Mouse (Mus musculus): Measurements from ENCODE around the gene Deup1. TPM values are rescaled to one million over a fixed set of nuclear protein-coding genes. Genes with fewer than 3 reads are reported as not detected.
A peak's percentile ranks its signal among the peaks of the same experiment; 100 is the strongest.
"Not testable (repeated sequence)": the region's sequence is repeated elsewhere in the genome, so short reads cannot be mapped to it uniquely, and the experiment has no call there.

The Deup1 gene
- polyA plus RNA-seq, 1 experiment: 0.30 TPM

GRCm38 (mm10) chr9:15587157-15587854 lies 40.4 kb downstream of the Deup1 start:
- DNase-seq (ENCODE audit: low read depth): no peak

GRCm38 (mm10) chr9:15585956-15586355 lies 41.8 kb downstream of the Deup1 start:
- DNase-seq (ENCODE audit: low read depth): no peak

GRCm38 (mm10) chr9:15584209-15584608 lies 43.5 kb downstream of the Deup1 start:
- DNase-seq (ENCODE audit: low read depth): no peak

GRCm38 (mm10) chr9:15582026-15582425 lies 45.7 kb downstream of the Deup1 start:
- DNase-seq (ENCODE audit: low read depth): no peak

- no peak for DNase-seq (ENCODE audit: low read depth)
These were observed 47.6 kb downstream of the Deup1 start for GRCm38 (mm10) chr9:15580176-15580575.

GRCm38 (mm10) chr9:15578946-15579345 lies 48.8 kb downstream of the Deup1 start:
- no peak for DNase-seq (ENCODE audit: low read depth)

GRCm38 (mm10) chr9:15578427-15578826 lies 49.3 kb downstream of the Deup1 start:
- DNase-seq (ENCODE audit: low read depth): no peak

- DNase-seq (ENCODE audit: low read depth): no peak
These were observed 52.8 kb downstream of the Deup1 start for GRCm38 (mm10) chr9:15574750-15575454.

GRCm38 (mm10) chr9:15562353-15562752 lies 65.4 kb downstream of the Deup1 start:
- DNase-seq (ENCODE audit: low read depth): no peak

- no peak for DNase-seq (ENCODE audit: low read depth)
These were observed 67.3 kb downstream of the Deup1 start for GRCm38 (mm10) chr9:15560451-15560850.

- DNase-seq (ENCODE audit: low read depth): no peak
These were observed 74.4 kb downstream of the Deup1 start for GRCm38 (mm10) chr9:15553322-15553721.

- DNase-seq (ENCODE audit: low read depth): no peak
These were observed 75.5 kb downstream of the Deup1 start for GRCm38 (mm10) chr9:15551933-15552851.

- not testable (repeated sequence) for DNase-seq (ENCODE audit: low read depth)
These were observed 76.7 kb downstream of the Deup1 start for GRCm38 (mm10) chr9:15551073-15551472.

GRCm38 (mm10) chr9:15550461-15550961 lies 77.2 kb downstream of the Deup1 start:
- DNase-seq (ENCODE audit: low read depth): no peak

GRCm38 (mm10) chr9:15541735-15542354 lies 85.9 kb downstream of the Deup1 start:
- DNase-seq (ENCODE audit: low read depth): peak; percentile 80

- no peak for DNase-seq (ENCODE audit: low read depth)
These were observed 88.7 kb downstream of the Deup1 start for GRCm38 (mm10) chr9:15538979-15539533.

- no peak for DNase-seq (ENCODE audit: low read depth)
These were observed 90.2 kb downstream of the Deup1 start for GRCm38 (mm10) chr9:15537455-15538048.

GRCm38 (mm10) chr9:15536861-15537426 lies 90.8 kb downstream of the Deup1 start:
- DNase-seq (ENCODE audit: low read depth): no peak

GRCm38 (mm10) chr9:15535418-15535817 lies 92.3 kb downstream of the Deup1 start:
- no peak for DNase-seq (ENCODE audit: low read depth)

GRCm38 (mm10) chr9:15534110-15534509 lies 93.6 kb downstream of the Deup1 start:
- DNase-seq (ENCODE audit: low read depth): no peak

All from gonadal fat pad, adult 2 months (tissue).